12 mouse cellular contexts compared by ENCODE assay signal in genomic region chr4:145067019-145067680, GRCm38 (mm10).
DNase-seq lines count a peak whose midpoint lies in the region; ATAC-seq and TF ChIP-seq lines count a peak whose summit lies in the region.
"Had no signal": no experiment of that assay in that cellular context is flagged by ENCODE, and none has a peak within 500 bp of the region (broad histone marks: within the 10 kb centered on the region; RNA-seq: fewer than 3 reads in every experiment).

No protein-coding gene starts in this region.

- TF ChIP-seq POLR2A in testis, adult 2 months (IDR thresholded peaks at IDR 0.05; ENCODE audit: control insufficient read depth, low read depth, low read length): no peak

- ATAC-seq in limb, embryonic 15.5 days (ENCODE audit: insufficient number of reproducible peaks, low FRiP score, low TSS enrichment, low read depth): no peak
- ATAC-seq: Patski had no signal

- H3K27me3 ChIP-seq in testis, adult 2 months (ENCODE audit: control insufficient read depth, insufficient read depth, low read length): no peaks in the 10 kb centered on the region
- no peaks in the 10 kb centered on the region for H3K27me3 ChIP-seq in limb, embryonic 15.5 days
- H3K27me3 ChIP-seq: Patski had no signal

- H3K9ac ChIP-seq in limb, embryonic 15.5 days: no peak overlapping the region
- H3K9ac ChIP-seq: liver, embryonic 14.5 days had no signal

- H3K4me3 ChIP-seq in testis, adult 2 months (ENCODE audit: control insufficient read depth, low read depth, low read length): no peak overlapping the region
- H3K4me3 ChIP-seq in limb, embryonic 15.5 days: no peak overlapping the region

- 34% methylated on average over 6 of the region's 6 CpGs for WGBS in limb, embryonic 15.5 days

- no peaks in the 10 kb centered on the region for H3K4me1 ChIP-seq in testis, adult 2 months (ENCODE audit: control insufficient read depth, insufficient read depth, low read length)
- H3K4me1 ChIP-seq in limb, embryonic 15.5 days: 0 out of 2 replicates have a peak, but pooled peaks cover 4% of the 10 kb centered on the region

- peaks cover 5% of the 10 kb centered on the region for H3K36me3 ChIP-seq in testis, adult 2 months (ENCODE audit: control insufficient read depth, insufficient read depth, low read length)
- H3K36me3 ChIP-seq in limb, embryonic 15.5 days: peaks cover 61% of the 10 kb centered on the region

- no peaks in the 10 kb centered on the region for H3K9me3 ChIP-seq in limb, embryonic 15.5 days

- no peak for TF ChIP-seq CTCF in testis, adult 2 months (IDR thresholded peaks at IDR 0.05; ENCODE audit: control insufficient read depth, insufficient read depth, insufficient replicate concordance, low read depth, low read length)

- 0 out of 2 replicates have a peak overlapping the region, but pooled peaks have one; percentile 10 for H3K27ac ChIP-seq in testis, adult 2 months (ENCODE audit: control insufficient read depth, insufficient read depth, low read depth, low read length)
- peak overlapping the region; percentile 39; the same call in 1 of the 2 replicates for H3K27ac ChIP-seq in limb, embryonic 15.5 days
- H3K27ac ChIP-seq: liver, embryonic 14.5 days had no signal

- no peak overlapping the region for H3K4me2 ChIP-seq in limb, embryonic 15.5 days

- DNase-seq in testis, postnatal 14 days (ENCODE audit: low spot score): no peak
- peak; percentile 87 for DNase-seq in forelimb bud, embryonic 11.5 days (ENCODE audit: low read depth, low spot score)
- DNase-seq in thymus, postnatal 10 days (ENCODE audit: low spot score in 2 of 2): no peak
- DNase-seq in urinary bladder, postnatal 25 days (ENCODE audit: low spot score): no peak
- DNase-seq in right cerebral cortex, postnatal 14 days: no peak
- DNase-seq in cerebellum, postnatal 36 days: no peak
- DNase-seq: gastrocnemius, postnatal 36 days; heart, postnatal 36 days had no signal
